Mouse (Mus musculus) left cerebral cortex, postnatal 36 days (tissue): ENCODE data around the gene Olfr1417. TPM values are rescaled to one million over a fixed set of nuclear protein-coding genes. Genes with fewer than 3 reads are reported as not detected.

Source experiments
- total RNA-seq, 2 experiments: library from RNA; stranded (reverse); gene quantifications; 2 replicates each; pipeline ENCODE4 v1.2.3; 2021

Olfr1417 gene
- total RNA-seq, 2 experiments from 2014 or later: not detected

Other genes with a start within 250 kb of the Olfr1417 start
- 1 to 10 TPM; 1.3 to 1.6 TPM for gene Ms4a6d, start 234.4 kb downstream of the Olfr1417 start, total RNA-seq
- not detected for gene Ms4a2, start 215.5 kb downstream of the Olfr1417 start, total RNA-seq
- not detected for gene Ms4a3, start 198.4 kb downstream of the Olfr1417 start, total RNA-seq
- not detected for gene Oosp2, start 178.7 kb downstream of the Olfr1417 start, total RNA-seq
- gene Oosp1, start 148.1 kb downstream of the Olfr1417 start, total RNA-seq: not detected
- not detected for gene Oosp3, start 142.2 kb downstream of the Olfr1417 start, total RNA-seq
- not detected for gene Gif, start 91.7 kb downstream of the Olfr1417 start, total RNA-seq
- 10 to 100 TPM; 40.6 to 42.7 TPM for gene Mrpl16, start 68.8 kb downstream of the Olfr1417 start, total RNA-seq
- 10 to 100 TPM; 22.9 to 30.1 TPM for gene Stx3, start 19.8 kb downstream of the Olfr1417 start, total RNA-seq
- gene Olfr1418, start 21.8 kb upstream of the Olfr1417 start, total RNA-seq: not detected
- not detected for gene Olfr1419, start 35.9 kb upstream of the Olfr1417 start, total RNA-seq
- gene Olfr1420, start 47.3 kb upstream of the Olfr1417 start, total RNA-seq: not detected
- 10 to 100 TPM; 18.5 to 19.6 TPM for gene Patl1, start 73.2 kb upstream of the Olfr1417 start, total RNA-seq
- 10 to 100 TPM; 55.5 to 59.1 TPM for gene Osbp, start 126.7 kb upstream of the Olfr1417 start, total RNA-seq
- not detected for gene Olfr1423, start 202.1 kb upstream of the Olfr1417 start, total RNA-seq
- not detected for gene Olfr1424, start 223.5 kb upstream of the Olfr1417 start, total RNA-seq
- gene Olfr1425, start 238.5 kb upstream of the Olfr1417 start, total RNA-seq: not detected